Mouse (Mus musculus) forebrain, embryonic 16.5 days (tissue): ENCODE measurements around the gene Fopnl. TPM values are rescaled to one million over a fixed set of nuclear protein-coding genes. Genes with fewer than 3 reads are reported as not detected.

ENCODE experiments used
- ATAC-seq: fragments of 200-750 bp; cut with Nextera tagmentation; 2 replicates; pipeline ENCODE4 v1.8.0; 2017; ENCODE audit warnings: mild to moderate bottlenecking, moderate library complexity
- H3K27ac ChIP-seq: fragments of 300-500 bp; sonication (generic); 2 replicates; pipeline ENCODE4 v1.5.1; 2014; ENCODE audit warnings: low read length, control low read depth
- H3K27me3 ChIP-seq: fragments of 300-500 bp; sonication (generic); replicated peaks from 2 replicates; pipeline ENCODE4 v1.6.1; 2014; ENCODE audit warnings: low read length; ENCODE audit not compliant: control insufficient read depth, insufficient read depth
- H3K36me3 ChIP-seq: fragments of 300-500 bp; sonication (generic); 2 replicates; pipeline ENCODE4 v1.6.1; 2014; ENCODE audit not compliant: control insufficient read depth, insufficient read depth
- H3K4me1 ChIP-seq: fragments of 300-500 bp; sonication (generic); replicated peaks from 2 replicates; pipeline ENCODE4 v1.6.1; 2014; ENCODE audit warnings: low read length; ENCODE audit not compliant: control insufficient read depth, insufficient read depth
- H3K4me2 ChIP-seq: fragments of 300-500 bp; sonication (generic); 2 replicates; pipeline ENCODE4 v1.6.1; 2014; ENCODE audit warnings: mild to moderate bottlenecking, low read length, control low read depth
- H3K4me3 ChIP-seq: fragments of 300-500 bp; sonication (generic); replicated peaks from 2 replicates; pipeline ENCODE4 v1.5.1; 2014; ENCODE audit warnings: mild to moderate bottlenecking, low read length, control low read depth
- H3K9ac ChIP-seq: fragments of 300-500 bp; sonication (generic); replicated peaks from 2 replicates; pipeline ENCODE4 v1.6.1; 2014; ENCODE audit warnings: low read depth, low read length, control low read depth
- H3K9me3 ChIP-seq: fragments of 300-500 bp; sonication (generic); 2 replicates; pipeline ENCODE4 v1.6.1; 2016; ENCODE audit warnings: low read length; ENCODE audit not compliant: control insufficient read depth
- WGBS: fragments of 180-500 bp; shearing (Covaris S2); extraction: QIAGEN DNeasy Blood & Tissue Kit; methylation state at CpG from one replicate; pipeline ENCODE4 v1.1.7; 2014; 5-methylcytosine and 5-hydroxymethylcytosine counted together
- polyA plus RNA-seq: library from polyadenylated mRNA; unstranded; fragments of >200 nt; fragmentation: Nextera tagmentation; extraction: Ambion mirVana; gene quantifications from 2 replicates; pipeline ENCODE4 v1.2.1, GENCODE M21; 2015

The Fopnl gene
- polyA plus RNA-seq, 1 experiment from 2014 or later: 213 TPM

DNA sequence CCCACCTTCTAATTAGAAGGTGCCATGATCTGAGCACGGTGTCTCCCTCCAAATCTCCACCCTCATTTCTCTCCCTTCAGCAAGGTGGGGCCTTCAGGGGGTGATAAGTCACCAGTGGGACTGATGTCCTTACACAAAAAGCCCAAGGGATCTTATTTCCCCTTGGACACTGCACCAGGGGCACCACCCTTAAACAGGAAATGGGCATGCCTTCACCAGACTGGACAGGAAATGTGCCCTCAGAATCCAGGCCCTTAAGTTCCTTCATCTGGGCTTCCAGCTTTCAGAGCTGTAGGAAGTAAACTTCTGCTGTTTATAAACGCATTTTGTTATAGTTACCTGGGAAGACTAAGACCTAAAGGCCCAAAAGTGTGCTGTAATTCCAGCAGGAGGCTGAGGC is 52.7 kb downstream of the Fopnl start:
- H3K27ac ChIP-seq: no peak overlapping the region
- no peak overlapping the region for H3K9ac ChIP-seq
- H3K4me2 ChIP-seq: no peak overlapping the region
- WGBS: 86% methylated on average over 2 of the region's 2 CpGs
- H3K4me3 ChIP-seq: no peak overlapping the region
- no peaks in the 10 kb centered on the region for H3K4me1 ChIP-seq
- H3K36me3 ChIP-seq: no peaks in the 10 kb centered on the region
- ATAC-seq: no peak
- H3K9me3 ChIP-seq: no peaks in the 10 kb centered on the region
- no peaks in the 10 kb centered on the region for H3K27me3 ChIP-seq

GRCm38 (mm10) chr16:14263241-14263640 is 54.0 kb downstream of the Fopnl start:
- H3K27me3 ChIP-seq: no peaks in the 10 kb centered on the region
- H3K4me1 ChIP-seq: no peaks in the 10 kb centered on the region
- no peak overlapping the region for H3K4me3 ChIP-seq
- H3K36me3 ChIP-seq: no peaks in the 10 kb centered on the region
- H3K27ac ChIP-seq: no peak overlapping the region
- no peaks in the 10 kb centered on the region for H3K9me3 ChIP-seq
- no peak overlapping the region for H3K9ac ChIP-seq
- no peak for ATAC-seq
- no peak overlapping the region for H3K4me2 ChIP-seq
- WGBS: 90% methylated on average over 6 of the region's 6 CpGs

GRCm38 (mm10) chr16:14262410-14262809 is 54.8 kb downstream of the Fopnl start:
- no peak for ATAC-seq
- Histone ChIP-seq H3K27ac (no peak overlapping the region), H3K4me3 (no peak overlapping the region), H3K9ac (no peak overlapping the region), H3K9me3 (no peaks in the 10 kb centered on the region), H3K4me1 (no peaks in the 10 kb centered on the region), H3K4me2 (no peak overlapping the region), H3K27me3 (no peaks in the 10 kb centered on the region), H3K36me3 (no peaks in the 10 kb centered on the region)
- WGBS: 79% methylated on average over 1 of the region's 1 CpGs

- Histone ChIP-seq H3K27me3 (no peaks in the 10 kb centered on the region), H3K4me2 (no peak overlapping the region), H3K27ac (no peak overlapping the region), H3K4me3 (no peak overlapping the region), H3K4me1 (no peaks in the 10 kb centered on the region), H3K9ac (no peak overlapping the region), H3K9me3 (no peaks in the 10 kb centered on the region), H3K36me3 (no peaks in the 10 kb centered on the region)
- WGBS: 63% methylated on average over 2 of the region's 2 CpGs
- ATAC-seq: no peak
These were observed 58.3 kb downstream of the Fopnl start for GRCm38 (mm10) chr16:14258856-14259255.

GRCm38 (mm10) chr16:14253586-14253985 is 63.6 kb downstream of the Fopnl start:
- H3K27ac ChIP-seq: no peak overlapping the region
- H3K27me3 ChIP-seq: no peaks in the 10 kb centered on the region
- 91% methylated on average over 3 of the region's 3 CpGs for WGBS
- ATAC-seq: no peak
- no peak overlapping the region for H3K4me2 ChIP-seq
- no peaks in the 10 kb centered on the region for H3K9me3 ChIP-seq
- H3K4me3 ChIP-seq: no peak overlapping the region
- no peak overlapping the region for H3K9ac ChIP-seq
- H3K4me1 ChIP-seq: no peaks in the 10 kb centered on the region
- H3K36me3 ChIP-seq: no peaks in the 10 kb centered on the region

DNA sequence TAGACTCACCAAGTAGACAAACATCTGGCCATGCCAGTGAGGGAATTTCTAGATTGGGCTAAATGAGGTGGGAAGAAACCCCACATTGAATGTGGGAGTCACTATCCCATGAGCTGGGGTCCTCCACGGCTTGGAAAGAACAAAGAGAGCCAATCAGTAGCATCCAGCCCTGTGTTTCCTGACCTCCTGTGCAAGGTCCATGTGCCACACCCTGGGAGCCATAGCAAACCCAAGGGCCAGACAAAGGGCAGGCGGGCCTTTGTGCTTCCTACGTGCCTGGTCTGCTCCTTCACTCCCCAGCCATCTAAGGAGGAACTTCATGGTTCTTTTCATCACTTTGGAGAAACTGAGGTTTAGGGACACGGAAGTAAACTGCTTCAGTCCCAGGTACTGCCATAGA is 64.3 kb downstream of the Fopnl start:
- H3K4me1 ChIP-seq: no peaks in the 10 kb centered on the region
- no peaks in the 10 kb centered on the region for H3K27me3 ChIP-seq
- no peak for ATAC-seq
- no peak overlapping the region for H3K9ac ChIP-seq
- H3K4me3 ChIP-seq: no peak overlapping the region
- no peaks in the 10 kb centered on the region for H3K9me3 ChIP-seq
- H3K4me2 ChIP-seq: no peak overlapping the region
- H3K36me3 ChIP-seq: no peaks in the 10 kb centered on the region
- WGBS: 75% methylated on average over 4 of the region's 4 CpGs
- H3K27ac ChIP-seq: no peak overlapping the region

GRCm38 (mm10) chr16:14249913-14250312 is 67.3 kb downstream of the Fopnl start:
- Histone ChIP-seq H3K9ac (no peak overlapping the region), H3K9me3 (no peaks in the 10 kb centered on the region), H3K27me3 (no peaks in the 10 kb centered on the region), H3K4me3 (no peak overlapping the region), H3K4me2 (no peak overlapping the region), H3K4me1 (no peaks in the 10 kb centered on the region), H3K27ac (no peak overlapping the region), H3K36me3 (no peaks in the 10 kb centered on the region)
- whole genome bisulfite sequencing: 82% methylated on average over 1 of the region's 1 CpGs
- ATAC-seq: no peak

Other genes with a start within 250 kb of the Fopnl start
- 50.6 and 61.3 TPM in 2 replicates for gene Nde1, start 154.1 kb downstream of the Fopnl start, polyA plus RNA-seq
- gene Marf1, start 154.1 kb downstream of the Fopnl start, polyA plus RNA-seq: 17.3 and 21.9 TPM in 2 replicates
- 0.43 and 0.56 TPM in 2 replicates for gene Myh11, start 26.0 kb downstream of the Fopnl start, polyA plus RNA-seq
- gene Abcc1, start 44.2 kb upstream of the Fopnl start, polyA plus RNA-seq: 11.3 and 11.6 TPM in 2 replicates
- not detected in 2 replicates for gene A630010A05Rik, start 244.9 kb upstream of the Fopnl start, polyA plus RNA-seq